Mouse (Mus musculus) frontal cortex, postnatal 10 days (tissue): ENCODE data around the gene Olfr205.
"Not testable (repeated sequence)": the region's sequence is repeated elsewhere in the genome, so short reads cannot be mapped to it uniquely, and the experiment has no call there.

ENCODE experiments used
- DNase-seq, 2 experiments: peaks; one replicate each; pipeline ENCODE4 v3.0.0; 2022; ENCODE audit warnings: low spot score in 2 of 2, mixed read lengths in 1 of 2

Olfr205 gene

DNA sequence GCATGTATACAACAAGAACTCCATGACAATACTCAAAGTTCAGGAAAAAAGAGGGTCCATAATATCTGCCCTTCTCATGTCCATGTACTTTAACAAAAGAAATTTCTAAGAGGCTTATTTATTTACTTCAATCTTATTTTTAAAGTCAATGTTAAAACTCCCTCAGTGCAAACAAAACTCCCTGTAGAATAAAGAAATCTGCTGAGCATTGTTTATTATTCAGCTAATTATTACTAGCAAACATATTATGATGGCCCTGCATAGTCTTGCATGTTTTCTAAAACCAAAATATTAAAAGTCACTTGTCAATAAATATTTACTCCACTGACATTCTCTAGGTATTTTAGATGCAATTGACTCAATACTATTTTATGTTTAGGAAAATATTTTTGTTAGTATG, at the start of gene Olfr205:
Olfr205 (minus strand) TSS at position 101 of the 400 bp plus-strand sequence.
- DNase-seq: no peak

- no peak for DNase-seq
Measured at GRCm38 (mm10) chr16:59363893-59364292, 33.0 kb upstream of the Olfr205 start, which contains the start of gene Olfr209. Gene Olfr209, minus strand, starts transcription at chr16:59363993.

GRCm38 (mm10) chr16:59349146-59349545, 18.2 kb upstream of the Olfr205 start, which contains the start of gene Olfr206:
Gene Olfr206, minus strand, starts transcription at chr16:59349246.
- DNase-seq: no peak

DNA sequence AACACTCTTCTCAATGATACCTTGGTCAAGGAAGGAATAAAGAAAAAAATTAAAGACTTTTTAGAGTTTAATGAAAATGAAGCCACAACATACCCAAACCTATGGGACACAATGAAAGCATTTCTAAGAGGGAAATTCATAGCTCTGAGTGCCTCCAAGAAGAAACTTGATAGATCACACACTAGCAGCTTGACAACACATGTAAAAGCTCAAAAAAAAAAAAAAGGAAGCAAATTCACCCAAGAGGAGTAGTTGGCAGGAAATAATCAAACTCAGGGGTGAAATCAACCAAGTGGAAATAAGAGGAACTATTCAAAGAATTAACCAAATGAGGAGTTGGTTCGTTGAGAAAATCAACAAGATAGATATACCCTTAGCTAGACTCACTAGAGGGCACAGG, 7.7 kb downstream of the Olfr205 start:
- not testable (repeated sequence) for DNase-seq

DNA sequence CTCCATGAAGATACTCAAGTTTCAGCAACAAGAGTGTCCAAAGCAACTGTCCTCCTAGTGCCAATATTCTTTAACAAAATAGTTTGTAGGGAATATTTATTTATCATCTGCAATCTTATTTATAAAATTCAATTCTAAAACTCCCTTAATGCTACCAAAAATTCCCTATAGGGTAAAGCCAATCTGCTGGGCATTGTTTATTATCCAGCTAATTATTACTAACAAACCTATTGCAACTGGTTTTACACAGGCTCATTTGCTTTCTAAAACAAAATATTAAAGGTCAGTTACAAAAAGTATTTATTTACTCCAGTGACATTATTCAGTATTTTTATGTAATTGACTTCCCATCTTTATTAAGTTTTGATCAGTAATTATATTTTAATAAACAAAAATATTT, 12.8 kb downstream of the Olfr205 start, which contains the start of gene Olfr204:
Olfr204 (minus strand) TSS at position 101 of the 400 bp plus-strand sequence.
- DNase-seq: no peak

DNA sequence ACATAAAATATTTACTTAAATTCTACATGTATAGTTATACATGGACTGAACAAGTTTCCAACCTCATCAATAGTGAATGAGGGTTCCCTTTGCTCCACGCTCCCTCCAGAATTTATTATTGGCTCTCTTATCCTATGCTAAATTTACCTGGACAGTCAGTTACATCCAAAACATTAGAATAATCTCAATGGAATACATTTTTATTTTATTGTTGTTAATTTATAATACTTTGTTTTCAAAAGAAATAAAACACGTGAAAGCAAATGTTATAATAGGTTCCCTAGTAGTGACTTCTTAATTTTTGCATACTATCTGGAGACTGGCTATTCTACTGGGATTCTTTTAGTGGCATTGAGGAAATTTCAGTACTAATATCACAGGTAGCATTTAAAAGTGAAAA, 32.4 kb downstream of the Olfr205 start, which contains the start of gene Olfr203:
Olfr203 (plus strand) TSS at position 301 of the 400 bp plus-strand sequence.
- DNase-seq: no peak

GRCm38 (mm10) chr16:59287576-59287975, 43.4 kb downstream of the Olfr205 start:
- DNase-seq: not testable (repeated sequence)

DNA sequence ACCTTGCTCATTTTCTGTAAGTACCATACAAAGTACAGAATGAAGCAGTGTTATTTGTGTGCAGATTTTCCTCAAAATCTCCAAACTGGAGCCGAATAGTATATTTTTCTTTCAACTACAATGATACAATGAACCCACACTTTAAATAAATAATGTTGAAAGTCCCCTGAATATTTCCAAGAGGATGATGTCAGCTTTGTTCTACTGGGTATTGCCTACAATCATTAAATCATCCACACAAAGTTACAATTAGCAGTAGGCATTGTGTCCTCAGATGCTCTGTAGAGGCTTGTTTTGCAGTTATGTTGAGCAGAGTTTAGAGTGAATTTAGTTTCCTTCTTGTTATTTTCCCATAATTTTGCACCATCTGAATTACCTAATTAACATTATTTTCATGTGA, 44.2 kb downstream of the Olfr205 start, which contains the start of gene Olfr202:
Olfr202 (minus strand) TSS at position 101 of the 400 bp plus-strand sequence.
- no peak for DNase-seq

GRCm38 (mm10) chr16:59283476-59283875, 47.5 kb downstream of the Olfr205 start:
- DNase-seq: no peak

DNA sequence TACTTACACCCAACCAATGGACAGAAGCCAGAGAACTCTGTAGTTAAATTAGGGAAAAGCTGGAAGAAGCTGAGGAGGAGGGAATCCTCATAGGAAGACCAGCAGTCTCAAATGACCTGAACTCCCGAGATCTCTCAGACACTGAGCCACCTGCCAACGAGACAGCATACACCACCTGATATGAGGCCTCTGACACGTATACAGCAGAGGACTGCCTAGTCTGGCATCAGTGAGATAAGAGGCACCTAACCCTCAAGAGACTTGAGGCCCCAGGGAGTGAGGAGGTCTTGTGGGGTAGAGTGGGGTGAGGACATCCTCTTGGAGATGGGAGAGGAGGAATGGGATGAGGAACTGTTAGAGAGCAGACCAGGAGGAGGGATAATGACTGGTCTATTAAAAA, 50.4 kb downstream of the Olfr205 start:
- DNase-seq: no peak
